Mouse (Mus musculus): ENCODE measurements around the gene Cpsf3.

DNA sequence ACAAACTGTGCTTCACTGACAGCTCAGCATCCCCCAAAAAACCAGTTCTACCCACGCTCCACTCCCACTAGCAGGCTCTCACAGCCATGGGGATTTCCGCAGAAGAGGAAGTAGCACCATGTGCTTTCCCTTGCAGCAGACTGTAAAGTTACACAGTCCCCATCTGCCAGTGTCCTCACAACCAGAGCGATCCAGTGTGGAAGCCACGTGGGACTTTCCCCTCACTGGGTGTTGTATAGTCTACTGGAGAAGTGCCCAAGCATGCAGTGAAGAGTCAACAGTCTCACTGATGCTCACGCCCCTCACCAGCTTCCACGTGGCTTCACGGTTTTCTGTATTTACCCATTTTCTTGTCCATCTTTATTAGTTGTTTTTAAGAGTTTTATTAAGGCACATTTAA is 50.7 kb downstream of the Cpsf3 start:
- TF ChIP-seq CTCF (IDR thresholded peaks at IDR 0.05; ENCODE audit: low read depth, low read length) = no peak
- no peak for TF ChIP-seq POLR2A (IDR thresholded peaks at IDR 0.05; ENCODE audit: extremely low read depth, insufficient read depth, low read length)

Measured in liver, adult 2 months (tissue).